Mouse (Mus musculus) ES-Bruce4 (cell line): ENCODE data around the gene Cdh13.

Experiments
- EP300 ChIP-seq: IDR thresholded peaks from 2 replicates; pipeline ENCODE4 v1.6.1; 2011; ENCODE audit warnings: low read depth, low read length; ENCODE audit not compliant: insufficient read depth
- POLR2A ChIP-seq: IDR thresholded peaks from one replicate; pipeline ENCODE4 v1.8.1; 2011; ENCODE audit warnings: low read length; ENCODE audit not compliant: insufficient read depth

- no peak for TF ChIP-seq POLR2A
- TF ChIP-seq EP300, result no peak
Measured at GRCm38 (mm10) chr8:118415672-118416071, 132.1 kb downstream of the Cdh13 start.
